Mouse (Mus musculus) liver, embryonic 12.5 days (tissue): Measurements from ENCODE around the gene Macf1. TPM values are rescaled to one million over a fixed set of nuclear protein-coding genes. Genes with fewer than 3 reads are reported as not detected.

Source experiments
- ATAC-seq: fragments of 200-750 bp; cut with Nextera tagmentation; 2 replicates; pipeline ENCODE4 v1.8.0; 2017; ENCODE audit warnings: moderate number of reproducible peaks, mild to moderate bottlenecking, moderate library complexity
- H3K27ac ChIP-seq: fragments of 300-500 bp; sonication (generic); 2 replicates; pipeline ENCODE4 v1.5.1; 2016; ENCODE audit warnings: mild to moderate bottlenecking
- H3K27me3 ChIP-seq: fragments of 300-500 bp; sonication (generic); replicated peaks from 2 replicates; pipeline ENCODE4 v1.6.1; 2016; ENCODE audit warnings: mild to moderate bottlenecking, moderate library complexity
- H3K36me3 ChIP-seq: fragments of 300-500 bp; sonication (generic); 2 replicates; pipeline ENCODE4 v1.6.1; 2016; ENCODE audit warnings: mild to moderate bottlenecking, moderate library complexity
- H3K4me1 ChIP-seq: fragments of 300-500 bp; sonication (generic); 2 replicates; pipeline ENCODE4 v1.6.1; 2016
- H3K4me2 ChIP-seq: fragments of 300-500 bp; sonication (generic); 2 replicates; pipeline ENCODE4 v1.6.1; 2016; ENCODE audit warnings: mild to moderate bottlenecking, moderate library complexity
- H3K4me3 ChIP-seq: fragments of 300-500 bp; sonication (generic); 2 replicates; pipeline ENCODE4 v1.5.1; 2016; ENCODE audit warnings: mild to moderate bottlenecking, moderate library complexity
- H3K9ac ChIP-seq: fragments of 300-500 bp; sonication (generic); 2 replicates; pipeline ENCODE4 v1.6.1; 2016; ENCODE audit warnings: mild to moderate bottlenecking, moderate library complexity
- H3K9me3 ChIP-seq: fragments of 300-500 bp; sonication (generic); replicated peaks from 2 replicates; pipeline ENCODE4 v1.6.1; 2016; ENCODE audit warnings: mild to moderate bottlenecking, moderate library complexity
- WGBS: fragments of 180-500 bp; shearing (Covaris S2); methylation state at CpG from one replicate; pipeline ENCODE4 v1.1.7; 2016; ENCODE audit not compliant: insufficient replicate concordance; 5-methylcytosine and 5-hydroxymethylcytosine counted together
- polyA plus RNA-seq: library from polyadenylated mRNA; unstranded; fragments of >200 nt; fragmentation: Nextera tagmentation; extraction: Ambion mirVana; gene quantifications from 2 replicates; pipeline ENCODE4 v1.2.1, GENCODE M21; 2016

The Macf1 gene
- polyA plus RNA-seq, 1 experiment from 2014 or later, result 15.1 TPM

DNA sequence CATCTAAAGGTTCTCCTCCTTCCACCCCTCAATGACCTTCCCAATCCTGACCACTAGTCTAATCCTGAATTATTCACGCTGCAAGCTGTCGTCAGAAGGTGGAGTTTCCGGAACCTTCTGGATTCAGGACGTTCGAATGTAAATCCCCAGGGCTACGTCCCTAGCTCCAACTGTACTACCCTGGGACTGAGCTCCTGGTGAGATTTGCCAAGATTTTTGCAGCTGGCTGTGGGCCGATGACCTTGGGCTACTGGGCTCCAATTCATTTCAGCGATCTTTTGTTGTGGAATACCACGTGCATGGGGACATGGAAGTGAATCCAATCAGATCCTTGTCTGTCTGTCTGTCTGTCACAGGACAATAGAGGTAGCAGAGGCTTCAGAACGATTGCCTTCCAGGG is 6.2 kb upstream of the Macf1 start:
- ATAC-seq, result no peak
- WGBS, result 71% methylated on average over 10 of the region's 10 CpGs
- Histone ChIP-seq H3K36me3 (no peaks in the 10 kb centered on the region), H3K9ac (no peak overlapping the region), H3K27ac (no peak overlapping the region), H3K9me3 (no peaks in the 10 kb centered on the region), H3K4me2 (no peak overlapping the region), H3K4me3 (no peak overlapping the region), H3K27me3 (peaks cover 45% of the 10 kb centered on the region), H3K4me1 (peaks cover 10% of the 10 kb centered on the region; the same call in 1 of the 2 replicates)

DNA sequence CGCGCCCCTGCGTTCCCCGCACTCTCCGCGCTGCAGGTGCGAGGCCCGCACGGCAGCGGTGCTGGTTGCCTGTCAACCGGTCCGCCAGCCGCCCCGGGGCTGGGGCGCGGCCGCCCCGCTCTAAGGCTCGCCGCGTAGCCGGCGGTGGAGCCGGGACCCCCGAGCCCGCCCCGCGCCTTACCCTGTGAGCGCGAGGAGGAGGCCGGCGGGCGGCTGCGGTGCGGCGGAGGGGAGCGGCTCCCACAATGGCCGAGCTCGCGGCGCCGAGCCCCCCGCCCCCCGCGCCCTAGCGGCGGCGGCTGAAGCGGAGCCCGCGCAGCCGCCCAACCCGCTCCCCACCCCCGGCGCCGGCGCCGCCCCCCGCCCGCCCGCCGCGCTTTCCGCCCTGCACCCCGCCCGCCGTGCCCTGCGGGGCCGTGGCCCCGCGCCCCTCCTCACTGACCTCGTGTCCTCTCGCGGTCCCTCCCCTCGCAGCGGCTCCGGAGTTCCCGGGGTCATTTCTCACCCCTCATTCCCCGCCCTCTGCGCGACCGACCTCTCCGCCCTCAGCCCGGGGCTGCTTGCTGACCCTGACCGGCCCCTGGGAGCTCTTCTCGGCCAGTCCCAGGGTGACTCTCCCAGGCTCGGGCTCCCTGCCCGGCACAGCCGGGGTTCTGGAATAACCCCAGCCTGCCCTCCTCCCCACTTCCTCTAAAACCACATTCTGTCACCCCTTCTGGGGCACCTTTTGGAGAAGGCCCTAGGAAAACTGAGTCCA is 3.0 kb upstream of the Macf1 start:
- Histone ChIP-seq H3K9me3 (no peaks in the 10 kb centered on the region), H3K36me3 (no peaks in the 10 kb centered on the region), H3K27ac (no peak overlapping the region), H3K4me2 (peak overlapping the region; percentile 92), H3K4me1 (peaks cover 10% of the 10 kb centered on the region; the same call in 1 of the 2 replicates), H3K9ac (peak overlapping the region; percentile 64), H3K27me3 (peaks cover 68% of the 10 kb centered on the region), H3K4me3 (peak overlapping the region; percentile 64)
- under 1% methylated on average over 36 of the region's 89 CpGs for WGBS
- peak; percentile 61 for ATAC-seq

DNA sequence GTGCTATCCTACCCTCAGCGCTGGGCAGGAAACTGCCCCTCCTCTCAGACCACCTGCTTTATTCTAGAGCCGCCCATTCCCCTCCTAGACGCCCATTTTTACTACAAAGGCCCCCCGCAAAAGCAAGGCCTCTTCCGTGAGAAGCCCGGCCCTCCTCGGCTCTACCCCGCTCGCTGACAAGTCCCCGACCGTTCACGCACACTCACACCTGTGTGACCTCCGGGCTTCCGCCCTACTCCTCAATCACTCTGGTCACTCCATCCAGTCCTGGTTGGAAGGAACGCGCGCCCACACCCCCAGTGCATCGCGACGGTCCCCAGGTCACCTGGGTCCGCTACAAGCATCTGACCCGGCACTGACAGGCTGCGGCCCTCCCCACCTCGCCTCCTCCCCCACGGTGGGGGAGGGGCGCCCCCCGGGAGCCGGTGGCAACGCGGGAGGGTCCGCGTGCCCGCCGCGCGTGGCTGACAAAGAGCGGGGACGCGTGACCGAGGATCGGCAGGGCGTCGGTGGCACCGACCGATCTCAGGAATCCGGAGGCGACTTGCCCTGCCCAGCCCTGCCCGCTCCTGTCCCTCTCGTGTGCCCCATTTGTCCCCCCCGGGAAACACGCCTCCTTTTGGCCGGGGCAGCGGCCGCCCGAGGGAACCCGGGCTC is 2.3 kb upstream of the Macf1 start:
- Histone ChIP-seq H3K36me3 (no peaks in the 10 kb centered on the region), H3K27me3 (peaks cover 73% of the 10 kb centered on the region), H3K9me3 (no peaks in the 10 kb centered on the region), H3K4me3 (peak overlapping the region; percentile 64), H3K9ac (peak overlapping the region; percentile 64), H3K4me2 (peak overlapping the region; percentile 92), H3K27ac (no peak overlapping the region), H3K4me1 (peaks cover 10% of the 10 kb centered on the region; the same call in 1 of the 2 replicates)
- peak; percentile 23; the same call in 1 of the 2 replicates for ATAC-seq
- WGBS, result 2% methylated on average over 56 of the region's 56 CpGs

DNA sequence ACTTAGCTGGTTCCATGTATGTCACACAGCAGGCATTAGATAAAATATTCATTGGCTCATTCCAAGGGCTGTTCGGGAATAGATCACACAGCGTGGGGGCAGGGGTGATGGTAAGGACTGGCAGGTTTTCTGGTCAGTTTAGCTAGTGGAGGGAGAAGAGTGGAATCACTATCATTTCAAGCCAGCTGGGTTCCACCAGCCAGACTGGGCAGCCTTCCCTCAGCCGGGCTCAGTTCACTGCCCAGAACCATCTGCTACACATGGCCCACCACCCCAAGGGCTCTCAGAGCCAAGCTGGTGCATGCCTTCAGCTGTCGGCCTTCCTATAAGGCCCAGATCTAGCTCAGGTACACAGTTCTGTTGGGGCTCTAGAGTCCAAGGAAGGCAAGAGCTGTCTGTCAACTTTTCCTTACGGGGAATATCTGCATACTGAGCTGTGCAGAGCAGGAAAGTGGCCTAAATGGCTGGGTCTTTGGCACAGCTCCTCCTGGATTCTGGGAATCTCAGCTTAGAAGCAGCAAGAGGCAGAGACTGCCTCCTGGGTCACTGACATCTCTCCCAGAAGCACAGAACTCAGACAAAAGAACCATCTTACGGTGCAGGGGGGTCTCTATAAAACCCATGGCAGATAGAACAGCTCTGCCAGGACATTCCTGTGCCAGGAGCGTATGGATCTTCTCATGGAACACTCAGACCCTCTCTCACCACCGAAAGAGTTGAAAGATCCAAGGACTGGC is 1.5 kb upstream of the Macf1 start:
- H3K27ac ChIP-seq, result no peak overlapping the region
- WGBS, result 56% methylated on average over 8 of the region's 8 CpGs
- H3K27me3 ChIP-seq, result peaks cover 72% of the 10 kb centered on the region
- no peaks in the 10 kb centered on the region for H3K9me3 ChIP-seq
- no peaks in the 10 kb centered on the region for H3K36me3 ChIP-seq
- H3K4me1 ChIP-seq, result peaks cover 10% of the 10 kb centered on the region; the same call in 1 of the 2 replicates
- H3K9ac ChIP-seq, result no peak overlapping the region
- H3K4me3 ChIP-seq, result peak overlapping the region; percentile 64; the same call in 1 of the 2 replicates
- ATAC-seq, result no peak
- peak overlapping the region; percentile 92; the same call in 1 of the 2 replicates for H3K4me2 ChIP-seq

DNA sequence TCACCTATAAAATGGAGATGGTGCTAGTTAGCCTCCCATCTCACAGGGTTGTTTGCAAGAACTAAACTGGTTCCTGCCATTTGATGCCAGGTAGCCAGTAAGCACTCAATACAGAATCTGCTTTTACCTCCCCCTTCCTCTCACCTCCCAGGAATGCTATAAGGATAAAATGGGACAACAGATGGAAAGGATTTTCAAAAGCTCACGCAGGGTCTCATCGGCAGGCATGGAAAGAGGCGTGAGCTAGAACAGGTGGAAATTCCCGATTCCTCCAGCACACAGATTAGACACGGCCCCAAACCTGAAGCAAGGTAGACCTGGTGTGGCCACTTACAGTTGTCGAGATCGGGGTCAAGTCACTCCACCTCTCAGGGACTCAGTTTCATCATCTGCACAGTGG is 886 bp upstream of the Macf1 start:
- no peak overlapping the region for H3K9ac ChIP-seq
- no peak overlapping the region for H3K27ac ChIP-seq

DNA sequence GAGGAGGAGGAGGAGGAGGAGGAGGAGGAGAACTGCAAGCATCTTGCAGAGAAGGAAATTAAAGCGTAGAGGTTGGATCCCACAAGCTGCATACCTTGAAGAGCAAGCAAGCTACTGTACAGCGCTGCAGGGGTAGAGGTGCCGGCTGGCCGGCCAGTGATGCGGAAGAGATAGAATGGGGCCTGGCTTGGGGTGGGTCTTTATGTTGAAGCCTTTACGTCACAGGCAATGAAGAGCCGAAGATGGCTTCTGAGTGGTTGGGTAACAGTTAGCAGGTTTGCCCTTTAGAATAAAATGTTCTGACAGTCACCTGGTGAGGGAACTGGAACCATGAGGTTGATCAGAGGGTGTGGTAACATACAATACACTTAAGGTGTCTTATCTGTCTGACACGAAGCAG is 1.9 kb downstream of the Macf1 start:
- no peak overlapping the region for H3K9ac ChIP-seq
- no peaks in the 10 kb centered on the region for H3K36me3 ChIP-seq
- H3K9me3 ChIP-seq, result no peaks in the 10 kb centered on the region
- WGBS, result 68% methylated on average over 8 of the region's 8 CpGs
- peaks cover 10% of the 10 kb centered on the region; the same call in 1 of the 2 replicates for H3K4me1 ChIP-seq
- H3K27ac ChIP-seq, result no peak overlapping the region
- no peak overlapping the region for H3K4me3 ChIP-seq
- H3K27me3 ChIP-seq, result peaks cover 51% of the 10 kb centered on the region
- H3K4me2 ChIP-seq, result no peak overlapping the region
- no peak for ATAC-seq

More for the DNA sequence above, 886 bp upstream of the Macf1 start:
- H3K27me3 ChIP-seq, result peaks cover 68% of the 10 kb centered on the region
- no peak overlapping the region for H3K4me2 ChIP-seq
- H3K36me3 ChIP-seq, result no peaks in the 10 kb centered on the region
- H3K4me3 ChIP-seq, result no peak overlapping the region
- WGBS, result 65% methylated on average over 7 of the region's 7 CpGs
- no peaks in the 10 kb centered on the region for H3K9me3 ChIP-seq
- peaks cover 10% of the 10 kb centered on the region; the same call in 1 of the 2 replicates for H3K4me1 ChIP-seq
- no peak for ATAC-seq

DNA sequence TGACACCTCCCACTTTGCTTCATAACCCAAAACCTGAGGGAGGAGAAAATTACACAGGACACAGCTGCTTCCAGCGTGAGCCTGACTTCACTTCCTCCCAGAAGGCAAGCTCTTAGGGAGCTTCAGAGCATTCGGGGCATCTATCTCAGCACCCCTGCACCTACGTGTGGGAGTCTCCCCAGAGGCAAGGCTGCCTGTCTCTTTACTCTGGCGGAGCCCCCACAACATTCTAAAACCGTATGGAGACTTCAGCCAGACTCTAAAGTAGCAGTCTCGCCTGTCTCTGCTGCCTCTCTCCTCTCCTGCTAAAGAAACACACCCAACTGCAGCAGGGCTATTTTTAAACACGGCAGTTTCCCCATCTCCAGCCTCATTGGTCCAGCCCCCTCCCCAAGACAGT is 3.2 kb downstream of the Macf1 start:
- Histone ChIP-seq H3K9me3 (no peaks in the 10 kb centered on the region), H3K27me3 (peaks cover 46% of the 10 kb centered on the region), H3K4me1 (no peaks in the 10 kb centered on the region), H3K27ac (no peak overlapping the region), H3K9ac (no peak overlapping the region), H3K4me2 (no peak overlapping the region), H3K36me3 (no peaks in the 10 kb centered on the region), H3K4me3 (no peak overlapping the region)
- no peak for ATAC-seq
- 19% methylated on average over 7 of the region's 7 CpGs for WGBS

DNA sequence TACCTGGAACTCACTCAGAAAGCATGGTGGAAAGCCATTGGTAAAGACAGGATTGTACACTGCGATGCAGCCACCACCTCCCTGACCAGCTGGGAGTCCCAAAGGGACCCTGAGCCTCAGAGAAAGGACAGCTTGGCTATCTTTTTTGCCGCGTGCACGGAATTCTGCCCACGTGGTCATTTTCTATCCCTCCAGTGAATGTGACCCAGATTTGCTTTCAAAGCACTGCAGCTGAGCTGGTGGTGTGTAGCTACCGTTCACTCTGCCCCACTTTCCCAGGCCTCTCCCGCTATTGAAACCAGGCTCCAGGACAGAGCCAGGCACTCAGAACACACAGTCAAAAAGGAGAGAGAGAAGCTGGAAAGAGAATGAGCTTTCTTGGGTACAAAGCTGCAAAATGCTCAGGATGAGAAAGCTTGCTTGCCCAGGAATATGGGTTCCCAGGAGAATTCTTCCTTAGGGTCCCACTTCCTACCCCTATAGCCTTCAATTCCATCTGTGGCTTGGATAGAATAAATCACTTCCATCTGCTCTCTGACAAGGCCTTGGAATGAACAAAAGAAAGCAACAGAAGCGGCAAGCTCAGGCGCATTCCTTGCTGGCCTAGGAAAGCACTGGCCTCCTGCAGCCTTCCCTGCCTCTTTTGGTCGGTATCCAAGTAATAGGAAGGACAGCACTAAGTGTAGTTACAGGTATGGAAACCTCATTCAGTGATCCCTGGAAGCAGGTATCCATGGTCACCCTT is 6.9 kb downstream of the Macf1 start:
- H3K4me3 ChIP-seq, result no peak overlapping the region
- 68% methylated on average over 10 of the region's 10 CpGs for whole genome bisulfite sequencing
- no peak overlapping the region for H3K9ac ChIP-seq
- no peak for ATAC-seq
- no peaks in the 10 kb centered on the region for H3K36me3 ChIP-seq
- no peak overlapping the region for H3K4me2 ChIP-seq
- peaks cover 25% of the 10 kb centered on the region for H3K27me3 ChIP-seq
- no peaks in the 10 kb centered on the region for H3K4me1 ChIP-seq
- H3K27ac ChIP-seq, result no peak overlapping the region
- H3K9me3 ChIP-seq, result no peaks in the 10 kb centered on the region

DNA sequence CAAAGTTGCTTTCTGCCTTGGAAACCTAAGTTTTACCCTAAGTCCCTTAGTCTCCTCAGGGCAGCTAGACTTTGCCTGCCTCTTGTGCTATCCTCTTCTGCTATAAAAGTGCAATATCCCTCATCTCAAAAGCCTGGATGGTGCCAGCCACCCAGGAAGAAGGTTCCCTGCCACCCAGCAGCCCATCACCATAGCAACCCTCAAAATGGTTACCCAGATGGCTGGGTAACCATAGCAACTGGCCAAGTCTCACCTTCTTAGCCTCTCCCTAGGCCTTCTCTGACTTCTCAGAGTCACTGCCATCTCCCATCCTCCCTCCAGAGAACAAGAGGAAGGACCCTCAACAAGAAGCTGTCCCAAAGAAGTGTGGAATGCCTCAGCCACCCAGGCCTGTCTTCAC is 13.6 kb downstream of the Macf1 start:
- H3K4me1 ChIP-seq, result peaks cover 19% of the 10 kb centered on the region
- H3K4me3 ChIP-seq, result no peak overlapping the region
- H3K27ac ChIP-seq, result no peak overlapping the region
- H3K27me3 ChIP-seq, result peaks cover 13% of the 10 kb centered on the region; the same call in 1 of the 2 replicates
- no peak overlapping the region for H3K4me2 ChIP-seq
- no peak overlapping the region for H3K9ac ChIP-seq
- H3K9me3 ChIP-seq, result no peaks in the 10 kb centered on the region
- ATAC-seq, result no peak
- H3K36me3 ChIP-seq, result no peaks in the 10 kb centered on the region

DNA sequence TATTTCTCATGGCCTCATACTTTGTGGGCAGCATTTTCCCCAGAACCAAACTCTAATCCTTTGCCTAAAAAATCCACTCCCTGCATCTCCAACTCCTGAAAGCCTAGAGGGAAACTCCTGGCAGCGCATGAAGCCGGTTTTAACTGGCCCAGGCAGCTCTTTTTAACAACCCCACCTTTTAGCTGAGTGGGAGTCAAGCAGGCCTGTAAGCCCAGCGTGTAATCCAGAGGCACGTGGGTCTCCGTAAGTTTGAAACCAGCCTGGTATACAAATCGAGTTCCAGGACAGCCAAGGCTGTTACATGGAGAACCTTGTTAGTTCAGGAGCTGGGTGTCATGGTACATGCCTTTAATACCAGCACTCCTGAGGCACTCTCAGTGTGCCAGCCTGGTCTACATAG is 14.5 kb downstream of the Macf1 start:
- H3K4me2 ChIP-seq, result no peak overlapping the region
- H3K4me1 ChIP-seq, result peaks cover 26% of the 10 kb centered on the region
- no peak overlapping the region for H3K9ac ChIP-seq
- H3K4me3 ChIP-seq, result no peak overlapping the region
- H3K27ac ChIP-seq, result no peak overlapping the region
- WGBS, result 55% methylated on average over 6 of the region's 6 CpGs
- no peaks in the 10 kb centered on the region for H3K36me3 ChIP-seq
- peaks cover 8% of the 10 kb centered on the region; the same call in 1 of the 2 replicates for H3K27me3 ChIP-seq
- H3K9me3 ChIP-seq, result no peaks in the 10 kb centered on the region
- ATAC-seq, result no peak

DNA sequence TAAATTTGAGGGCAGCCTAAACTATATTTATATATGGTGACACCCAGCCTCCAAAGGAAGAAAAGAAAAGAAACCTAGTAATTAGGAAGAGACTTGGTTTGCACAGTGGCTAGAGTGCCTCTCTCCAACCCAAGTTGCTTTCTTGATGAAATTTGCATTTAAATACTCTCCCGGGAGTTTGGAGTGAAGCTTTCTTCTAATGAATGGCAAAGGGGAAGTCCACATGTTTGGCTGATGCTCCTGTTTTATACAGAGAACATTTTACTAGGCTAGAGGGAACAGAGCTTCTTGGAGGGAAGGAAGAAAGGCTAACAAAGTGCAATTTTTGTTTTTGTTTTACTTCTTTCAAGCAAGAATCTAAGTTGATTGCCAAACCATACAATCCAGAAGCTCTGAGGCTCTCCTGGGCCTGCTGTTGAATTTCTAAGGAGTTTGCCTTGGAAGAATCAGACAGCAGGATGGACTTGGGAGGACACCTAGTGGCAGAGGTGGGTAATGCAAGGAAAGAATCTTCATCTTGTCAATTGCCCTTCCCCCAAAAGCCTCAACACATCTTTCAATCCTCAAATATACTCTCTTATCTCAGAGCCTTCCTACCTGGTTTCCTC is 16.8 kb downstream of the Macf1 start:
- Histone ChIP-seq H3K4me1 (peaks cover 42% of the 10 kb centered on the region), H3K27me3 (peaks cover 11% of the 10 kb centered on the region), H3K9me3 (no peaks in the 10 kb centered on the region), H3K36me3 (no peaks in the 10 kb centered on the region), H3K27ac (peak overlapping the region; percentile 72; the same call in 1 of the 2 replicates), H3K4me3 (no peak overlapping the region), H3K4me2 (no peak overlapping the region), H3K9ac (no peak overlapping the region)
- 36% methylated on average over 1 of the region's 1 CpGs for WGBS
- ATAC-seq, result no peak
